10 mouse cellular contexts compared by ENCODE assay signal in genomic region chr7:133088830-133089261, GRCm38 (mm10). TPM values are rescaled to one million over a fixed set of nuclear protein-coding genes. Genes with fewer than 3 reads are reported as not detected.
DNase-seq lines count a peak whose midpoint lies in the region; ATAC-seq lines count a peak whose summit lies in the region.
"Had no signal": no experiment of that assay in that cellular context is flagged by ENCODE, and none has a peak within 500 bp of the region (broad histone marks: within the 10 kb centered on the region; RNA-seq: fewer than 3 reads in every experiment).

No protein-coding gene starts in this region.

- 0 out of 2 replicates have a peak, but pooled peaks cover 3% of the 10 kb centered on the region for H3K4me1 ChIP-seq in neural tube, embryonic 11.5 days (ENCODE audit: control insufficient read depth, insufficient read depth, low read length)
- H3K4me1 ChIP-seq in forebrain, embryonic 12.5 days = peaks cover 39% of the 10 kb centered on the region
- H3K4me1 ChIP-seq in heart, embryonic 16.5 days (ENCODE audit: control insufficient read depth, insufficient read depth, low read length) = peaks cover 46% of the 10 kb centered on the region
- peaks cover 31% of the 10 kb centered on the region for H3K4me1 ChIP-seq in lung, embryonic 16.5 days (replicated peaks; ENCODE audit: control insufficient read depth, insufficient read depth, low read length)

- peaks cover 2% of the 10 kb centered on the region; the same call in 1 of the 2 replicates for H3K36me3 ChIP-seq in neural tube, embryonic 11.5 days (ENCODE audit: control insufficient read depth, insufficient read depth, low read length)
- 0 out of 2 replicates have a peak, but pooled peaks cover 6% of the 10 kb centered on the region for H3K36me3 ChIP-seq in forebrain, embryonic 12.5 days (replicated peaks)
- H3K36me3 ChIP-seq in heart, embryonic 16.5 days (ENCODE audit: control insufficient read depth, insufficient read depth) = peaks cover 3% of the 10 kb centered on the region; the same call in 1 of the 2 replicates
- H3K36me3 ChIP-seq in lung, embryonic 16.5 days (ENCODE audit: control insufficient read depth, insufficient read depth, low read length) = no peaks in the 10 kb centered on the region; the same call in 1 of the 2 replicates
- H3K36me3 ChIP-seq: liver, embryonic 15.5 days had no signal

- no peak for DNase-seq in neural tube, embryonic 11.5 days (ENCODE audit: low spot score)
- no peak for DNase-seq in neural tube, embryonic 10.5 days (ENCODE audit: extremely low spot score, low spot score)
- DNase-seq in layer of hippocampus, adult 18-20 months (ENCODE audit: low spot score in 2 of 2) = peak; percentile 47 to 76
- DNase-seq in right cerebral cortex, postnatal 4 days = peak; percentile 73
- no peak for DNase-seq in thymus, adult 18-20 months

- 64% methylated on average over 11 of the region's 11 CpGs for WGBS in neural tube, embryonic 11.5 days
- WGBS in forebrain, embryonic 12.5 days = 50% methylated on average over 11 of the region's 11 CpGs
- 17% methylated on average over 11 of the region's 11 CpGs for WGBS in heart, embryonic 16.5 days
- WGBS in lung, embryonic 16.5 days = 19% methylated on average over 11 of the region's 11 CpGs

- H3K9ac ChIP-seq in neural tube, embryonic 11.5 days (ENCODE audit: low read length) = no peak overlapping the region
- H3K9ac ChIP-seq in forebrain, embryonic 12.5 days = peak overlapping the region; percentile 25; the same call in 1 of the 2 replicates
- H3K9ac ChIP-seq in heart, embryonic 16.5 days (ENCODE audit: low read length) = peak overlapping the region; percentile 75
- H3K9ac ChIP-seq in lung, embryonic 16.5 days (ENCODE audit: low read length) = peak overlapping the region; percentile 50; the same call in 1 of the 2 replicates
- H3K9ac ChIP-seq: liver, embryonic 15.5 days had no signal

- no peak overlapping the region for H3K4me2 ChIP-seq in neural tube, embryonic 11.5 days (ENCODE audit: low read depth)
- peak overlapping the region; percentile 8; the same call in 1 of the 2 replicates for H3K4me2 ChIP-seq in forebrain, embryonic 12.5 days
- peak overlapping the region; percentile 65 for H3K4me2 ChIP-seq in heart, embryonic 16.5 days (ENCODE audit: low read depth, low read length)
- H3K4me2 ChIP-seq in lung, embryonic 16.5 days (ENCODE audit: low read depth, low read length) = peak overlapping the region; percentile 45
- H3K4me2 ChIP-seq: liver, embryonic 15.5 days had no signal

- H3K4me3 ChIP-seq in neural tube, embryonic 11.5 days (ENCODE audit: low read depth, low read length) = no peak overlapping the region
- no peak overlapping the region for H3K4me3 ChIP-seq in forebrain, embryonic 12.5 days (replicated peaks)
- peak overlapping the region; percentile 43 for H3K4me3 ChIP-seq in heart, embryonic 16.5 days (ENCODE audit: low read length)
- H3K4me3 ChIP-seq in lung, embryonic 16.5 days (ENCODE audit: low read length) = peak overlapping the region; percentile 19; the same call in 1 of the 2 replicates
- H3K4me3 ChIP-seq: liver, embryonic 15.5 days had no signal

- H3K27ac ChIP-seq in neural tube, embryonic 11.5 days (ENCODE audit: low read depth, low read length) = peak overlapping the region; percentile 20; the same call in 1 of the 2 replicates
- H3K27ac ChIP-seq in forebrain, embryonic 12.5 days = peak overlapping the region; percentile 83
- H3K27ac ChIP-seq in heart, embryonic 16.5 days (ENCODE audit: low read length) = peak overlapping the region; percentile 94
- H3K27ac ChIP-seq in lung, embryonic 16.5 days (ENCODE audit: low read length) = peak overlapping the region; percentile 84
- H3K27ac ChIP-seq: liver, embryonic 15.5 days had no signal

- ATAC-seq in neural tube, embryonic 11.5 days (ENCODE audit: insufficient read depth, low FRiP score, low TSS enrichment) = no peak
- ATAC-seq in forebrain, embryonic 12.5 days (ENCODE audit: low FRiP score) = peak; percentile 55; the same call in 1 of the 2 replicates
- peak; percentile 79 for ATAC-seq in heart, embryonic 16.5 days (replicated peaks; ENCODE audit: extremely low read depth, insufficient read depth, low FRiP score)
- ATAC-seq in lung, embryonic 16.5 days (ENCODE audit: low read depth) = peak; percentile 89

- no peaks in the 10 kb centered on the region for H3K27me3 ChIP-seq in neural tube, embryonic 11.5 days (ENCODE audit: control insufficient read depth, insufficient read depth, low read length)
- no peaks in the 10 kb centered on the region for H3K27me3 ChIP-seq in forebrain, embryonic 12.5 days
- H3K27me3 ChIP-seq in heart, embryonic 16.5 days (ENCODE audit: control insufficient read depth, insufficient read depth, low read length) = no peaks in the 10 kb centered on the region
- no peaks in the 10 kb centered on the region for H3K27me3 ChIP-seq in lung, embryonic 16.5 days (ENCODE audit: control insufficient read depth, insufficient read depth, low read depth, low read length)
- H3K27me3 ChIP-seq: liver, embryonic 15.5 days had no signal

- no peaks in the 10 kb centered on the region for H3K9me3 ChIP-seq in neural tube, embryonic 11.5 days (ENCODE audit: control insufficient read depth, low read length)
- H3K9me3 ChIP-seq in forebrain, embryonic 12.5 days = no peaks in the 10 kb centered on the region
- no peaks in the 10 kb centered on the region for H3K9me3 ChIP-seq in heart, embryonic 16.5 days (replicated peaks; ENCODE audit: control insufficient read depth, low read length)
- H3K9me3 ChIP-seq in lung, embryonic 16.5 days (ENCODE audit: control insufficient read depth, low read length) = no peaks in the 10 kb centered on the region
- H3K9me3 ChIP-seq: liver, embryonic 15.5 days had no signal

RNA-seq across cellular contexts. Expression of gene Fgfr2, which starts 34.3 kb away (rescaled TPM):
- polyA plus RNA-seq in neural tube, embryonic 11.5 days (2014; fragmentation: Nextera tagmentation; extraction: Ambion mirVana) = 81.5 and 86.9 TPM in 2 replicates
- polyA plus RNA-seq in forebrain, embryonic 12.5 days (2016; fragmentation: Nextera tagmentation; extraction: Ambion mirVana) = 78.4 and 89.6 TPM in 2 replicates
- 20.3 and 27.2 TPM in 2 replicates for polyA plus RNA-seq in heart, embryonic 16.5 days (2015; fragmentation: Nextera tagmentation; extraction: Ambion mirVana)
- total RNA-seq in layer of hippocampus, adult 18-20 months (2021) = 10 to 100 TPM; 56.7 to 61.5 TPM
- 175 and 182 TPM in 2 replicates for polyA plus RNA-seq in lung, embryonic 16.5 days (2015; fragmentation: Nextera tagmentation; extraction: Ambion mirVana)
- total RNA-seq: MEL had no signal

RNA-seq across cellular contexts. Expression of gene Ctbp2, which starts 35.3 kb away (rescaled TPM):
- polyA plus RNA-seq in neural tube, embryonic 11.5 days (2014; fragmentation: Nextera tagmentation; extraction: Ambion mirVana) = 153 and 167 TPM in 2 replicates
- 133 and 141 TPM in 2 replicates for polyA plus RNA-seq in forebrain, embryonic 12.5 days (2016; fragmentation: Nextera tagmentation; extraction: Ambion mirVana)
- polyA plus RNA-seq in heart, embryonic 16.5 days (2015; fragmentation: Nextera tagmentation; extraction: Ambion mirVana) = 44.6 and 45.1 TPM in 2 replicates
- 10 to 100 TPM; 55.5 to 61.8 TPM for total RNA-seq in layer of hippocampus, adult 18-20 months (2021)
- polyA plus RNA-seq in lung, embryonic 16.5 days (2015; fragmentation: Nextera tagmentation; extraction: Ambion mirVana) = 75.4 and 78.4 TPM in 2 replicates

Comparison
In these comparisons a context has a peak if more than half of its experiments do, and no peak if none do; other contexts are left out.
1. DNase-seq: peak in layer of hippocampus, adult 18-20 months (2 of 2) and right cerebral cortex, postnatal 4 days (single experiment); none in neural tube, embryonic 11.5 days (single experiment), neural tube, embryonic 10.5 days (single experiment) and thymus, adult 18-20 months (0 of 2).
2. H3K27ac ChIP-seq: peak in every context shown above with its lines; median percentile 94 in heart, embryonic 16.5 days; 84 in lung, embryonic 16.5 days; 83 in forebrain, embryonic 12.5 days; 20 in neural tube, embryonic 11.5 days.
3. H3K4me3 ChIP-seq: peak in heart, embryonic 16.5 days (single experiment) and lung, embryonic 16.5 days (single experiment); none in neural tube, embryonic 11.5 days (single experiment) and forebrain, embryonic 12.5 days (single experiment).